Mouse (Mus musculus): ENCODE results near the gene Acp1. TPM values are rescaled to one million over a fixed set of nuclear protein-coding genes. Genes with fewer than 3 reads are reported as not detected.

The Acp1 gene
- polyA plus RNA-seq, 1 experiment from 2014 or later: 222 TPM

DNA sequence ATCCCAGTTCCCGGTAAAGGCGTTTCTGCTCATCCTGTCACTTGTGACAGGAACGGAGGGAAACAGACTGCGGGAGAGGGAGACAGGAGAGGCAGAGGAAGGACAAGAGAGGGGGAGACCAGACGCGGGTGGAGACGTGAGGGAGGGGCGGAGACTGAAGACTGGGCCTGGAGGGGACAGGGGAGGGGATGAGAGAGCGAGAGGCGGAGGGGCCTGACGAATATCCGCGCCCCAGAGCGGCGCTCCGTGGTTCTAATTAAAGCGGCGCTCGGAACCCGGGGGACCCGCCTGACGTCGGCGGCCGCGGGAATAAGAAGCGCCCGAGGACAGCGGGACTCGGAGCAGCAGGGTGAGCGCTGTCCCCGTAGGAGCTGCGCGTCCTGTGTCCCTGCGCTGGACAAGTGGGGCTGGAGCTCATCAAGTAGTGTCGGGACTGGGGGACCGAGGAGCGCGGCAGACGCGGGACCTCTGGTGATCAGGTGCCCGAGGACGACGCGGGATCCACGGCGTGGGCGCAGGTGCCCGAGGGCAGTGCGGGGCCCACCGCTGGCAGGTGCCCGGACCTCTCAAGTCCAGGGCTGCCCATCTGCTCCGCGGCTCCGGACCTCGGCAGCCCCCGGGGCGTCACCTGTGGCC, 27.3 kb downstream of the Acp1 start, which contains the start of gene Alkal2:
TSS of gene Alkal2 (plus strand) at position 337 of the 636 bp plus-strand sequence.
- Histone ChIP-seq H3K9ac (ENCODE audit: low read length) (peak within 1 kb of the TSS; percentile 34), H3K9me3 (ENCODE audit: control insufficient read depth, low read length) (no peaks in the 10 kb centered on the region), H3K4me1 (ENCODE audit: control insufficient read depth, insufficient read depth, low read length) (peaks cover 8% of the 10 kb centered on the region; the same call in 1 of the 2 replicates), H3K27me3 (ENCODE audit: control insufficient read depth, insufficient read depth, low read length) (peaks cover 31% of the 10 kb centered on the region), H3K27ac (ENCODE audit: low read depth, low read length) (no peak within 1 kb of the TSS), H3K4me3 (ENCODE audit: low read depth, low read length) (peak within 1 kb of the TSS; percentile 48), H3K4me2 (peak within 1 kb of the TSS; percentile 99), H3K36me3 (ENCODE audit: control insufficient read depth, insufficient read depth, low read length) (no peaks in the 10 kb centered on the region)
- WGBS: under 1% methylated on average over 55 of the region's 58 CpGs
- DNase-seq (ENCODE audit: low spot score, missing footprints) (peak; percentile 93), ATAC-seq (ENCODE audit: low FRiP score) (peak; percentile 77)

DNA sequence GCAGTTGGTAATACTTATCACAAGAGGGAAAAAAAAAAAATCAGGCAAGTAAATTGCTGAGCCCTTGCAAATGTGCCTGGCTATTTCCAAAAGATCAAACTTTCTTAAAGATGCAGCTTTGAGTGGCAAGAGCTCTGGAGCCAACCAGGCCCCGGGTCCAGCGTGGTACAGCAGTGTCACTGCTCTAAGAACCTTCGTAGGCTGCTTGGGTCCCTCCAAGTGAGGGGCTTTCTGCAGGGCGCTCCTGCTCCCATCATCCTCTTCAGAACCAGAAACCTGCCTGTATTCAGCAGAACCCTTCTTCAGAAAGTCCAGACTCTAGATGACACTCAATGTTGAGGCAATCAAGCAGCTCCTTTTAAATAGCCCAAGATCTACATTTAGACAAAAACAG, 27.8 kb downstream of the Acp1 start:
- H3K4me3 ChIP-seq (ENCODE audit: low read depth, low read length): peak overlapping the region; percentile 48
- peak; percentile 10; the same call in 1 of the 2 replicates for ATAC-seq (ENCODE audit: low FRiP score)
- peaks cover 8% of the 10 kb centered on the region; the same call in 1 of the 2 replicates for H3K4me1 ChIP-seq (ENCODE audit: control insufficient read depth, insufficient read depth, low read length)
- no peaks in the 10 kb centered on the region for H3K9me3 ChIP-seq (ENCODE audit: control insufficient read depth, low read length)
- peak overlapping the region; percentile 99 for H3K4me2 ChIP-seq
- H3K9ac ChIP-seq (ENCODE audit: low read length): no peak overlapping the region
- H3K36me3 ChIP-seq (ENCODE audit: control insufficient read depth, insufficient read depth, low read length): no peaks in the 10 kb centered on the region
- 19% methylated on average over 4 of the region's 4 CpGs for WGBS
- H3K27ac ChIP-seq (ENCODE audit: low read depth, low read length): no peak overlapping the region
- H3K27me3 ChIP-seq (ENCODE audit: control insufficient read depth, insufficient read depth, low read length): peaks cover 31% of the 10 kb centered on the region
- peak; percentile 89 for DNase-seq (ENCODE audit: low spot score, missing footprints)

- H3K9ac ChIP-seq (ENCODE audit: low read length): no peak overlapping the region
- no peak for DNase-seq (ENCODE audit: low spot score, missing footprints)
- no peaks in the 10 kb centered on the region for H3K9me3 ChIP-seq (ENCODE audit: control insufficient read depth, low read length)
- WGBS: 72% methylated on average over 6 of the region's 6 CpGs
- peaks cover under 1% of the 10 kb centered on the region; the same call in 1 of the 2 replicates for H3K4me1 ChIP-seq (ENCODE audit: control insufficient read depth, insufficient read depth, low read length)
- H3K4me2 ChIP-seq: no peak overlapping the region
- H3K4me3 ChIP-seq (ENCODE audit: low read depth, low read length): no peak overlapping the region
- no peak for ATAC-seq (ENCODE audit: low FRiP score)
- H3K27ac ChIP-seq (ENCODE audit: low read depth, low read length): no peak overlapping the region
- H3K27me3 ChIP-seq (ENCODE audit: control insufficient read depth, insufficient read depth, low read length): peaks cover 21% of the 10 kb centered on the region
- H3K36me3 ChIP-seq (ENCODE audit: control insufficient read depth, insufficient read depth, low read length): no peaks in the 10 kb centered on the region
These were observed 31.9 kb downstream of the Acp1 start for GRCm38 (mm10) chr12:30879447-30879846.

- Histone ChIP-seq H3K27ac (ENCODE audit: low read depth, low read length) (no peak overlapping the region), H3K36me3 (ENCODE audit: control insufficient read depth, insufficient read depth, low read length) (no peaks in the 10 kb centered on the region), H3K9ac (ENCODE audit: low read length) (no peak overlapping the region), H3K4me1 (ENCODE audit: control insufficient read depth, insufficient read depth, low read length) (no peaks in the 10 kb centered on the region), H3K9me3 (ENCODE audit: control insufficient read depth, low read length) (no peaks in the 10 kb centered on the region), H3K4me3 (ENCODE audit: low read depth, low read length) (no peak overlapping the region), H3K4me2 (no peak overlapping the region), H3K27me3 (ENCODE audit: control insufficient read depth, insufficient read depth, low read length) (no peaks in the 10 kb centered on the region)
- 79% methylated on average over 4 of the region's 4 CpGs for WGBS
- no peak for DNase-seq (ENCODE audit: low spot score, missing footprints)
- no peak for ATAC-seq (ENCODE audit: low FRiP score)
These were observed 45.6 kb downstream of the Acp1 start for GRCm38 (mm10) chr12:30865781-30866180.

GRCm38 (mm10) chr12:30864347-30864746, 47.0 kb downstream of the Acp1 start:
- H3K36me3 ChIP-seq (ENCODE audit: control insufficient read depth, insufficient read depth, low read length): no peaks in the 10 kb centered on the region
- 88% methylated on average over 2 of the region's 2 CpGs for WGBS
- H3K9me3 ChIP-seq (ENCODE audit: control insufficient read depth, low read length): no peaks in the 10 kb centered on the region
- H3K9ac ChIP-seq (ENCODE audit: low read length): no peak overlapping the region
- ATAC-seq (ENCODE audit: low FRiP score) (no peak), DNase-seq (ENCODE audit: low spot score, missing footprints) (no peak)
- H3K4me2 ChIP-seq: no peak overlapping the region
- H3K4me1 ChIP-seq (ENCODE audit: control insufficient read depth, insufficient read depth, low read length): no peaks in the 10 kb centered on the region
- no peak overlapping the region for H3K4me3 ChIP-seq (ENCODE audit: low read depth, low read length)
- H3K27ac ChIP-seq (ENCODE audit: low read depth, low read length): no peak overlapping the region
- no peaks in the 10 kb centered on the region for H3K27me3 ChIP-seq (ENCODE audit: control insufficient read depth, insufficient read depth, low read length)

GRCm38 (mm10) chr12:30856172-30856571, 55.2 kb downstream of the Acp1 start:
- ATAC-seq (ENCODE audit: low FRiP score) (no peak), DNase-seq (ENCODE audit: low spot score, missing footprints) (no peak)
- Histone ChIP-seq H3K4me3 (ENCODE audit: low read depth, low read length) (no peak overlapping the region), H3K36me3 (ENCODE audit: control insufficient read depth, insufficient read depth, low read length) (no peaks in the 10 kb centered on the region), H3K9me3 (ENCODE audit: control insufficient read depth, low read length) (no peaks in the 10 kb centered on the region), H3K4me2 (no peak overlapping the region), H3K4me1 (ENCODE audit: control insufficient read depth, insufficient read depth, low read length) (no peaks in the 10 kb centered on the region), H3K27ac (ENCODE audit: low read depth, low read length) (no peak overlapping the region), H3K27me3 (ENCODE audit: control insufficient read depth, insufficient read depth, low read length) (no peaks in the 10 kb centered on the region), H3K9ac (ENCODE audit: low read length) (no peak overlapping the region)
- WGBS: 87% methylated on average over 5 of the region's 5 CpGs

- no peak overlapping the region for H3K27ac ChIP-seq (ENCODE audit: low read depth, low read length)
- H3K4me3 ChIP-seq (ENCODE audit: low read depth, low read length): no peak overlapping the region
- ATAC-seq (ENCODE audit: low FRiP score) (no peak), DNase-seq (ENCODE audit: low spot score, missing footprints) (no peak)
- H3K36me3 ChIP-seq (ENCODE audit: control insufficient read depth, insufficient read depth, low read length): no peaks in the 10 kb centered on the region
- no peaks in the 10 kb centered on the region for H3K9me3 ChIP-seq (ENCODE audit: control insufficient read depth, low read length)
- peaks cover 2% of the 10 kb centered on the region; the same call in 1 of the 2 replicates for H3K4me1 ChIP-seq (ENCODE audit: control insufficient read depth, insufficient read depth, low read length)
- no peak overlapping the region for H3K9ac ChIP-seq (ENCODE audit: low read length)
- whole genome bisulfite sequencing: 84% methylated on average over 6 of the region's 6 CpGs
- H3K27me3 ChIP-seq (ENCODE audit: control insufficient read depth, insufficient read depth, low read length): no peaks in the 10 kb centered on the region
- H3K4me2 ChIP-seq: no peak overlapping the region
These were observed 55.8 kb downstream of the Acp1 start for GRCm38 (mm10) chr12:30855442-30856159.

DNA sequence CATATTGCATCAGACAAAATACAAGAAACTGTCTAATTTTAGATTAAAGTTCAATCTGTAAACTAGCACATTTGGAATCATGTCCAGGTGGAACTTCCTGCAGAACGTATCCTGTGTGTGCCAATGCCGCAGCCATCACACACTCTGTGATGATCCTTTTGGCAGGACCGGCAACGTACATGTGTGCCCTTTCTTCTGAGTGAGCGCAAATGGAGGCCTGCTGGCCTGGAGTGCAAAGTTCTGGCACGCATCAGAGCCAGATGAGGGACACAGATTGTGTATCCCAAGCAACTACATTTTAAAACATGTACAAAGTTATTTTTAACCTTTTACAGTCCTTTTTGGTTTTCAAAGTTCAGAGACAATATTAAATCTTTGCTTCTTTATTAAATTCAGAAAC, 59.5 kb downstream of the Acp1 start:
- Histone ChIP-seq H3K9ac (ENCODE audit: low read length) (no peak overlapping the region), H3K9me3 (ENCODE audit: control insufficient read depth, low read length) (no peaks in the 10 kb centered on the region), H3K27ac (ENCODE audit: low read depth, low read length) (no peak overlapping the region), H3K4me3 (ENCODE audit: low read depth, low read length) (no peak overlapping the region), H3K4me2 (no peak overlapping the region), H3K27me3 (ENCODE audit: control insufficient read depth, insufficient read depth, low read length) (no peaks in the 10 kb centered on the region), H3K4me1 (ENCODE audit: control insufficient read depth, insufficient read depth, low read length) (peaks cover 2% of the 10 kb centered on the region; the same call in 1 of the 2 replicates), H3K36me3 (ENCODE audit: control insufficient read depth, insufficient read depth, low read length) (no peaks in the 10 kb centered on the region)
- DNase-seq (ENCODE audit: low spot score, missing footprints) (no peak), ATAC-seq (ENCODE audit: low FRiP score) (no peak)
- 91% methylated on average over 6 of the region's 6 CpGs for WGBS

- no peak overlapping the region for H3K9ac ChIP-seq (ENCODE audit: low read length)
- H3K27me3 ChIP-seq (ENCODE audit: control insufficient read depth, insufficient read depth, low read length): no peaks in the 10 kb centered on the region
- no peak overlapping the region for H3K4me2 ChIP-seq
- ATAC-seq (ENCODE audit: low FRiP score) (no peak), DNase-seq (ENCODE audit: low spot score, missing footprints) (no peak)
- H3K36me3 ChIP-seq (ENCODE audit: control insufficient read depth, insufficient read depth, low read length): no peaks in the 10 kb centered on the region
- H3K4me3 ChIP-seq (ENCODE audit: low read depth, low read length): no peak overlapping the region
- no peak overlapping the region for H3K27ac ChIP-seq (ENCODE audit: low read depth, low read length)
- 46% methylated on average over 2 of the region's 2 CpGs for WGBS
- no peaks in the 10 kb centered on the region for H3K9me3 ChIP-seq (ENCODE audit: control insufficient read depth, low read length)
- H3K4me1 ChIP-seq (ENCODE audit: control insufficient read depth, insufficient read depth, low read length): peaks cover 2% of the 10 kb centered on the region; the same call in 1 of the 2 replicates
These were observed 60.5 kb downstream of the Acp1 start for GRCm38 (mm10) chr12:30850902-30851301.

Data from midbrain, embryonic 11.5 days (tissue).